Mouse (Mus musculus) urinary bladder, adult 2 months (tissue): ENCODE measurements around the gene Lcmt1. TPM values are rescaled to one million over a fixed set of nuclear protein-coding genes. Genes with fewer than 3 reads are reported as not detected.

Experiments
- DNase-seq: peaks from one replicate; pipeline ENCODE4 v3.0.0; 2022; ENCODE audit warnings: low spot score
- polyA plus RNA-seq: library from polyadenylated mRNA; depleted of rRNA; stranded (reverse); fragments of >200 nt; gene quantifications from 2 replicates; pipeline ENCODE4 v1.2.3, GENCODE M21; 2012

Lcmt1 gene
- polyA plus RNA-seq, 1 experiment: 38.2 TPM

- DNase-seq: no peak
Observed at GRCm38 (mm10) chr7:123360185-123360584, 9.4 kb upstream of the Lcmt1 start.

GRCm38 (mm10) chr7:123361229-123361980 is 8.2 kb upstream of the Lcmt1 start:
- DNase-seq: no peak

- DNase-seq: no peak
Observed at GRCm38 (mm10) chr7:123362806-123363205, 6.8 kb upstream of the Lcmt1 start.

- DNase-seq: no peak
Observed at GRCm38 (mm10) chr7:123363971-123364370, 5.6 kb upstream of the Lcmt1 start.

- no peak for DNase-seq
Observed at GRCm38 (mm10) chr7:123365876-123366741, 3.5 kb upstream of the Lcmt1 start.

GRCm38 (mm10) chr7:123366806-123367205 is 2.8 kb upstream of the Lcmt1 start:
- no peak for DNase-seq

- DNase-seq: no peak
Observed at GRCm38 (mm10) chr7:123367218-123368150, 2.1 kb upstream of the Lcmt1 start.

GRCm38 (mm10) chr7:123368187-123368586 is 1.4 kb upstream of the Lcmt1 start:
- no peak for DNase-seq

GRCm38 (mm10) chr7:123368778-123369746 is 522 bp upstream of the Lcmt1 start:
- DNase-seq: peak; percentile 57

- no peak for DNase-seq
Observed at GRCm38 (mm10) chr7:123370700-123371099, 1.1 kb downstream of the Lcmt1 start.

- no peak for DNase-seq
Observed at GRCm38 (mm10) chr7:123371501-123371900, 1.9 kb downstream of the Lcmt1 start.

- DNase-seq: peak; percentile 67
Observed at GRCm38 (mm10) chr7:123377443-123378400, 8.1 kb downstream of the Lcmt1 start.

GRCm38 (mm10) chr7:123385693-123386407 is 16.3 kb downstream of the Lcmt1 start:
- no peak for DNase-seq

- no peak for DNase-seq
Observed at GRCm38 (mm10) chr7:123389686-123390280, 20.2 kb downstream of the Lcmt1 start.

- DNase-seq: no peak
Observed at GRCm38 (mm10) chr7:123394271-123394670, 24.7 kb downstream of the Lcmt1 start.

GRCm38 (mm10) chr7:123396900-123397299 is 27.3 kb downstream of the Lcmt1 start:
- no peak for DNase-seq

GRCm38 (mm10) chr7:123397369-123397768 is 27.8 kb downstream of the Lcmt1 start:
- no peak for DNase-seq

GRCm38 (mm10) chr7:123397931-123398330 is 28.3 kb downstream of the Lcmt1 start:
- DNase-seq: no peak
